22 mouse cellular contexts compared by ENCODE assay signal in genomic region chr16:5185691-5186090, GRCm38 (mm10). TPM values are rescaled to one million over a fixed set of nuclear protein-coding genes. Genes with fewer than 3 reads are reported as not detected.
A peak's percentile ranks its signal among the peaks of the same experiment; 100 is the strongest.
DNase-seq lines count a peak whose midpoint lies in the region; ATAC-seq and TF ChIP-seq lines count a peak whose summit lies in the region.
"Had no signal": no experiment of that assay in that cellular context is flagged by ENCODE, and none has a peak within 500 bp of the region (broad histone marks: within the 10 kb centered on the region; RNA-seq: fewer than 3 reads in every experiment).

No protein-coding gene starts in this region.

- H3K4me1 ChIP-seq in cerebellum, adult 2 months (ENCODE audit: control insufficient read depth, insufficient read depth, low read length), result peaks cover 34% of the 10 kb centered on the region
- peaks cover 1% of the 10 kb centered on the region; the same call in 1 of the 2 replicates for H3K4me1 ChIP-seq in heart, adult 2 months (ENCODE audit: control insufficient read depth, insufficient read depth, low read length)
- H3K4me1 ChIP-seq in kidney, postnatal 0 days (replicated peaks; ENCODE audit: insufficient read depth, low read length), result no peaks in the 10 kb centered on the region
- H3K4me1 ChIP-seq in kidney, embryonic 14.5 days (ENCODE audit: control insufficient read depth, insufficient read depth, low read length), result no peaks in the 10 kb centered on the region
- H3K4me1 ChIP-seq in stomach, postnatal 0 days (replicated peaks; ENCODE audit: control insufficient read depth, insufficient read depth), result no peaks in the 10 kb centered on the region
- H3K4me1 ChIP-seq: embryonic facial prominence, embryonic 10.5 days; limb, embryonic 12.5 days; liver, embryonic 12.5 days; neural tube, embryonic 13.5 days; stomach, embryonic 15.5 days had no signal

- no peaks in the 10 kb centered on the region for H3K36me3 ChIP-seq in heart, adult 2 months (ENCODE audit: control insufficient read depth, insufficient read depth, low read length)
- no peaks in the 10 kb centered on the region for H3K36me3 ChIP-seq in kidney, postnatal 0 days (ENCODE audit: insufficient read depth, low read length)
- no peaks in the 10 kb centered on the region for H3K36me3 ChIP-seq in kidney, embryonic 14.5 days (ENCODE audit: control insufficient read depth, insufficient read depth, low read length)
- H3K36me3 ChIP-seq in stomach, postnatal 0 days (ENCODE audit: control insufficient read depth, insufficient read depth, low read length), result no peaks in the 10 kb centered on the region
- H3K36me3 ChIP-seq: embryonic facial prominence, embryonic 10.5 days; G1E; hindbrain, embryonic 13.5 days; limb, embryonic 12.5 days; liver, embryonic 12.5 days; neural tube, embryonic 13.5 days; stomach, embryonic 15.5 days had no signal

- H3K4me3 ChIP-seq in cerebellum, adult 2 months (replicated peaks; ENCODE audit: insufficient read depth, low read depth, low read length), result no peak overlapping the region
- H3K4me3 ChIP-seq in heart, adult 2 months, result no peak overlapping the region
- no peak overlapping the region for H3K4me3 ChIP-seq in kidney, postnatal 0 days (replicated peaks; ENCODE audit: low read depth, low read length)
- H3K4me3 ChIP-seq in kidney, embryonic 14.5 days (ENCODE audit: low read length), result no peak overlapping the region
- H3K4me3 ChIP-seq in stomach, postnatal 0 days (ENCODE audit: low read depth, low read length), result no peak overlapping the region
- H3K4me3 ChIP-seq: embryonic facial prominence, embryonic 10.5 days; hindbrain, embryonic 13.5 days; limb, embryonic 12.5 days; liver, embryonic 12.5 days; megakaryocyte, embryonic 14.5 days; neural tube, embryonic 13.5 days; stomach, embryonic 15.5 days had no signal

- DNase-seq in cerebellum, adult 2 months, result peak; percentile 31 to 39
- no peak for DNase-seq in cerebellum, adult 11 months
- no peak for DNase-seq in heart, adult 2 months
- DNase-seq in heart, postnatal 14 days, result no peak
- no peak for DNase-seq in kidney, postnatal 0 days (ENCODE audit: low spot score)
- peak; percentile 84 for DNase-seq in skeletal muscle tissue, adult 2 months (ENCODE audit: low read depth, low spot score)
- DNase-seq in stomach, postnatal 0 days (ENCODE audit: low spot score), result no peak
- DNase-seq: lung, adult 2 months; midbrain, embryonic 14.5 days; right cerebral cortex, postnatal 14 days; thymus, adult 2 months had no signal

- WGBS in cerebellum, adult 2 months, result 36% methylated on average over 7 of the region's 7 CpGs
- 47% methylated on average over 7 of the region's 7 CpGs for WGBS in heart, adult 2 months
- WGBS in kidney, postnatal 0 days, result 34% methylated on average over 7 of the region's 7 CpGs
- WGBS in kidney, embryonic 14.5 days, result 35% methylated on average over 7 of the region's 7 CpGs
- 52% methylated on average over 7 of the region's 7 CpGs for WGBS in stomach, postnatal 0 days

- no peak for TF ChIP-seq EP300 in heart, adult 2 months (IDR thresholded peaks at IDR 0.05; ENCODE audit: insufficient read depth, low read depth, low read length)
- no peak for TF ChIP-seq EP300 in stomach, postnatal 0 days (optimal IDR thresholded peaks at IDR 0.05)

- no peak for TF ChIP-seq POLR2A in cerebellum, adult 2 months (IDR thresholded peaks at IDR 0.05; ENCODE audit: borderline replicate concordance, insufficient read depth, low read length)
- TF ChIP-seq POLR2A in heart, adult 2 months (IDR thresholded peaks at IDR 0.05; ENCODE audit: insufficient read depth, low read depth, low read length), result no peak

- no peak for TF ChIP-seq CTCF in cerebellum, adult 2 months (IDR thresholded peaks at IDR 0.05; ENCODE audit: borderline replicate concordance, insufficient read depth, low read depth, low read length)
- TF ChIP-seq CTCF in heart, adult 2 months (IDR thresholded peaks at IDR 0.05), result no peak
- TF ChIP-seq CTCF in kidney, postnatal 0 days (IDR thresholded peaks at IDR 0.05; ENCODE audit: low read depth), result no peak
- TF ChIP-seq CTCF in stomach, postnatal 0 days (IDR thresholded peaks at IDR 0.05; ENCODE audit: low read depth), result no peak

- no peaks in the 10 kb centered on the region for H3K79me2 ChIP-seq in heart, adult 2 months (replicated peaks; ENCODE audit: control insufficient read depth, insufficient read depth, low read length)

- intact Hi-C loops in heart, adult 2 months (cut with DNase I), result no loop called here
- intact Hi-C loops in heart, postnatal 14 days (cut with DNase I), result no loop called here

- H3K4me2 ChIP-seq in kidney, postnatal 0 days (ENCODE audit: low read length), result no peak overlapping the region
- H3K4me2 ChIP-seq in kidney, embryonic 14.5 days (replicated peaks; ENCODE audit: low read depth, low read length), result no peak overlapping the region
- H3K4me2 ChIP-seq in stomach, postnatal 0 days (replicated peaks; ENCODE audit: low read depth), result no peak overlapping the region
- H3K4me2 ChIP-seq: hindbrain, embryonic 13.5 days; limb, embryonic 12.5 days; liver, embryonic 12.5 days; neural tube, embryonic 13.5 days; stomach, embryonic 15.5 days had no signal

- H3K27ac ChIP-seq in cerebellum, adult 2 months (ENCODE audit: insufficient read depth, low read length), result 0 out of 2 replicates have a peak overlapping the region, but pooled peaks have one; percentile 31
- H3K27ac ChIP-seq in heart, adult 2 months, result peak overlapping the region; percentile 59
- H3K27ac ChIP-seq in kidney, postnatal 0 days, result no peak overlapping the region
- H3K27ac ChIP-seq in kidney, embryonic 14.5 days (ENCODE audit: low read depth, low read length), result no peak overlapping the region
- H3K27ac ChIP-seq in stomach, postnatal 0 days (replicated peaks), result no peak overlapping the region
- H3K27ac ChIP-seq: embryonic facial prominence, embryonic 10.5 days; hindbrain, embryonic 13.5 days; limb, embryonic 12.5 days; liver, embryonic 12.5 days; neural tube, embryonic 13.5 days; stomach, embryonic 15.5 days had no signal

- H3K9me3 ChIP-seq in kidney, postnatal 0 days (replicated peaks; ENCODE audit: low read length), result no peaks in the 10 kb centered on the region
- no peaks in the 10 kb centered on the region for H3K9me3 ChIP-seq in kidney, embryonic 14.5 days (ENCODE audit: control insufficient read depth, low read length)
- H3K9me3 ChIP-seq in stomach, postnatal 0 days (ENCODE audit: control insufficient read depth, low read length), result no peaks in the 10 kb centered on the region
- H3K9me3 ChIP-seq: embryonic facial prominence, embryonic 10.5 days; G1E; hindbrain, embryonic 13.5 days; limb, embryonic 12.5 days; liver, embryonic 12.5 days; megakaryocyte, embryonic 14.5 days; neural tube, embryonic 13.5 days; stomach, embryonic 15.5 days had no signal

- no peak overlapping the region for H3K9ac ChIP-seq in heart, adult 2 months (ENCODE audit: low read depth, low read length)
- no peak overlapping the region for H3K9ac ChIP-seq in kidney, postnatal 0 days (ENCODE audit: low read depth, low read length)
- no peak overlapping the region for H3K9ac ChIP-seq in kidney, embryonic 14.5 days (ENCODE audit: low read depth, low read length)
- H3K9ac ChIP-seq in stomach, postnatal 0 days (ENCODE audit: low read length), result no peak overlapping the region
- H3K9ac ChIP-seq: hindbrain, embryonic 13.5 days; limb, embryonic 12.5 days; liver, embryonic 12.5 days; neural tube, embryonic 13.5 days; stomach, embryonic 15.5 days had no signal

- H3K27me3 ChIP-seq in cerebellum, adult 2 months (ENCODE audit: control insufficient read depth, insufficient read depth, low read length), result no peaks in the 10 kb centered on the region
- H3K27me3 ChIP-seq in heart, adult 2 months (ENCODE audit: control insufficient read depth, insufficient read depth, low read length), result no peaks in the 10 kb centered on the region
- H3K27me3 ChIP-seq in kidney, postnatal 0 days (ENCODE audit: insufficient read depth, low read length), result no peaks in the 10 kb centered on the region
- no peaks in the 10 kb centered on the region for H3K27me3 ChIP-seq in kidney, embryonic 14.5 days (ENCODE audit: control insufficient read depth, insufficient read depth, low read length)
- H3K27me3 ChIP-seq in stomach, postnatal 0 days (ENCODE audit: control insufficient read depth, insufficient read depth, low read length), result no peaks in the 10 kb centered on the region
- H3K27me3 ChIP-seq: limb, embryonic 12.5 days; stomach, embryonic 15.5 days had no signal

- peak; percentile 52; the same call in 1 of the 2 replicates for ATAC-seq in kidney, postnatal 0 days (replicated peaks; ENCODE audit: low FRiP score, low read depth)
- no peak for ATAC-seq in kidney, embryonic 14.5 days (ENCODE audit: low FRiP score, low TSS enrichment)
- no peak for ATAC-seq in stomach, postnatal 0 days (ENCODE audit: low FRiP score, low TSS enrichment)
- ATAC-seq: activated CD4-positive, CD25-positive, alpha-beta regulatory T cell, adult 4 months; liver, embryonic 12.5 days had no signal

RNA-seq across cellular contexts. Expression of gene Nagpa, which starts 18.1 kb away (rescaled TPM):
- polyA plus RNA-seq in cerebellum, adult 2 months (2012; rRNA removed), result 21.1 and 21.3 TPM in 2 replicates
- total RNA-seq in heart, adult 2 months (2021), result 10 to 100 TPM; 11.3 to 15.7 TPM
- polyA plus RNA-seq in heart, adult 2 months (2012; rRNA removed), result 22.7 and 24.2 TPM in 2 replicates
- total RNA-seq in heart, postnatal 14 days (2021), result 10 to 100 TPM in 1 of 2 experiments, 1 to 10 TPM in 1; 8.8 to 10.4 TPM
- polyA plus RNA-seq in kidney, postnatal 0 days (2015; fragmentation: Nextera tagmentation; extraction: Ambion mirVana), result 13.0 and 15.0 TPM in 2 replicates
- 12.4 and 17.0 TPM in 2 replicates for polyA plus RNA-seq in kidney, embryonic 14.5 days (2014; fragmentation: Nextera tagmentation; extraction: Ambion mirVana)
- polyA plus RNA-seq in stomach, postnatal 0 days (2015; fragmentation: Nextera tagmentation; extraction: Ambion mirVana), result 11.2 and 13.0 TPM in 2 replicates

RNA-seq across cellular contexts. Expression of gene AU021092, which starts 36.4 kb away (rescaled TPM):
- 5.5 and 6.1 TPM in 2 replicates for polyA plus RNA-seq in cerebellum, adult 2 months (2012; rRNA removed)
- total RNA-seq in heart, adult 2 months (2021), result 10 to 100 TPM; 17.4 to 19.9 TPM
- 12.1 and 12.5 TPM in 2 replicates for polyA plus RNA-seq in heart, adult 2 months (2012; rRNA removed)
- 10 to 100 TPM; 29.1 to 31.6 TPM for total RNA-seq in heart, postnatal 14 days (2021)
- 15.3 and 17.7 TPM in 2 replicates for polyA plus RNA-seq in kidney, postnatal 0 days (2015; fragmentation: Nextera tagmentation; extraction: Ambion mirVana)
- polyA plus RNA-seq in kidney, embryonic 14.5 days (2014; fragmentation: Nextera tagmentation; extraction: Ambion mirVana), result 3.5 and 4.2 TPM in 2 replicates
- polyA plus RNA-seq in stomach, postnatal 0 days (2015; fragmentation: Nextera tagmentation; extraction: Ambion mirVana), result 11.8 and 13.1 TPM in 2 replicates
- total RNA-seq: common myeloid progenitor, adult 5-6 weeks; G1E had no signal
- polyA plus RNA-seq: activated CD4-positive, CD25-positive, alpha-beta regulatory T cell, adult 4 months; G1E had no signal

RNA-seq across cellular contexts. Expression of gene Sec14l5, which starts 38.8 kb away (rescaled TPM):
- 19.6 and 25.4 TPM in 2 replicates for polyA plus RNA-seq in cerebellum, adult 2 months (2012; rRNA removed)
- under 1 TPM; 0.73 to 0.78 TPM for total RNA-seq in heart, adult 2 months (2021)
- polyA plus RNA-seq in heart, adult 2 months (2012; rRNA removed), result 2.1 and 4.3 TPM in 2 replicates
- under 1 TPM; 0.36 to 0.41 TPM for total RNA-seq in heart, postnatal 14 days (2021)
- not detected in 2 replicates for polyA plus RNA-seq in kidney, postnatal 0 days (2015; fragmentation: Nextera tagmentation; extraction: Ambion mirVana)
- polyA plus RNA-seq in kidney, embryonic 14.5 days (2014; fragmentation: Nextera tagmentation; extraction: Ambion mirVana), result not detected in 2 replicates
- polyA plus RNA-seq in stomach, postnatal 0 days (2015; fragmentation: Nextera tagmentation; extraction: Ambion mirVana), result 0.04 TPM in 2 replicates
- total RNA-seq: common myeloid progenitor, adult 5-6 weeks had no signal
- polyA plus RNA-seq: activated CD4-positive, CD25-positive, alpha-beta regulatory T cell, adult 4 months; G1E; liver, embryonic 12.5 days had no signal

RNA-seq across cellular contexts. Expression of gene Alg1, which starts 47.7 kb away (rescaled TPM):
- polyA plus RNA-seq in cerebellum, adult 2 months (2012; rRNA removed), result 65.3 and 70.6 TPM in 2 replicates
- 10 to 100 TPM; 12.0 to 12.5 TPM for total RNA-seq in heart, adult 2 months (2021)
- polyA plus RNA-seq in heart, adult 2 months (2012; rRNA removed), result 34.0 and 37.1 TPM in 2 replicates
- 10 to 100 TPM; 14.8 to 15.3 TPM for total RNA-seq in heart, postnatal 14 days (2021)
- polyA plus RNA-seq in kidney, postnatal 0 days (2015; fragmentation: Nextera tagmentation; extraction: Ambion mirVana), result 35.8 and 35.9 TPM in 2 replicates
- 27.7 and 28.0 TPM in 2 replicates for polyA plus RNA-seq in kidney, embryonic 14.5 days (2014; fragmentation: Nextera tagmentation; extraction: Ambion mirVana)
- 23.0 and 23.4 TPM in 2 replicates for polyA plus RNA-seq in stomach, postnatal 0 days (2015; fragmentation: Nextera tagmentation; extraction: Ambion mirVana)

RNA-seq across cellular contexts. Expression of gene Ppl, which starts 53.5 kb away (rescaled TPM):
- 0.87 and 0.88 TPM in 2 replicates for polyA plus RNA-seq in cerebellum, adult 2 months (2012; rRNA removed)
- total RNA-seq in heart, adult 2 months (2021), result 1 to 10 TPM; 4.5 to 9.4 TPM
- 2.0 and 2.5 TPM in 2 replicates for polyA plus RNA-seq in heart, adult 2 months (2012; rRNA removed)
- 1 to 10 TPM; 3.3 to 3.9 TPM for total RNA-seq in heart, postnatal 14 days (2021)
- polyA plus RNA-seq in kidney, postnatal 0 days (2015; fragmentation: Nextera tagmentation; extraction: Ambion mirVana), result 2.8 TPM in 2 replicates
- 1.4 and 2.6 TPM in 2 replicates for polyA plus RNA-seq in kidney, embryonic 14.5 days (2014; fragmentation: Nextera tagmentation; extraction: Ambion mirVana)
- polyA plus RNA-seq in stomach, postnatal 0 days (2015; fragmentation: Nextera tagmentation; extraction: Ambion mirVana), result 61.5 and 66.2 TPM in 2 replicates
- total RNA-seq: common myeloid progenitor, adult 5-6 weeks had no signal
- polyA plus RNA-seq: G1E had no signal

Comparison
In these comparisons a context has a peak if more than half of its experiments do, and no peak if none do; other contexts are left out.
1. DNase-seq: peak in cerebellum, adult 2 months (2 of 2) and skeletal muscle tissue, adult 2 months (single experiment); none in cerebellum, adult 11 months (single experiment), heart, adult 2 months (0 of 2), heart, postnatal 14 days (0 of 2), kidney, postnatal 0 days (single experiment) and stomach, postnatal 0 days (single experiment).
2. H3K27ac ChIP-seq: peak in cerebellum, adult 2 months (single experiment) and heart, adult 2 months (single experiment); none in kidney, postnatal 0 days (single experiment), kidney, embryonic 14.5 days (single experiment) and stomach, postnatal 0 days (single experiment).